In genomic region chr16:40194401-40194800, GRCm38 (mm10) we compare ENCODE assay signal across 18 mouse cellular contexts.
DNase-seq lines count a peak whose midpoint lies in the region; ATAC-seq and TF ChIP-seq lines count a peak whose summit lies in the region.
"Had no signal": no experiment of that assay in that cellular context is flagged by ENCODE, and none has a peak within 500 bp of the region (broad histone marks: within the 10 kb centered on the region; RNA-seq: fewer than 3 reads in every experiment).

No protein-coding gene starts in this region.

- DNase-seq in cerebellum, adult 11-12 months = no peak
- DNase-seq in lung, embryonic 14.5 days = peak; percentile 72
- no peak for DNase-seq in lung, adult 18-20 months
- DNase-seq in adrenal gland, adult 8-10 months = peak; percentile 31
- DNase-seq in cerebellum, postnatal 10 days = peak; percentile 68 to 81
- no peak for DNase-seq in gastrocnemius, postnatal 10 days
- DNase-seq: gastrocnemius, adult 2 months; heart, adult 18-20 months; kidney, adult 9 months; liver; liver, postnatal 0 days; right cerebral cortex, postnatal 25 days; thymus, postnatal 14 days had no signal

- 34% methylated on average over 3 of the region's 3 CpGs for WGBS in lung, embryonic 14.5 days

- no peaks in the 10 kb centered on the region for H3K9me3 ChIP-seq in lung, embryonic 14.5 days (ENCODE audit: low read depth, low read length)
- H3K9me3 ChIP-seq: heart, embryonic 15.5 days had no signal

- no peak for TF ChIP-seq CTCF in lung, embryonic 14.5 days (IDR thresholded peaks at IDR 0.05; ENCODE audit: low read depth)

- no peak overlapping the region for H3K4me2 ChIP-seq in lung, embryonic 14.5 days
- H3K4me2 ChIP-seq: heart, embryonic 15.5 days had no signal

- H3K4me1 ChIP-seq in lung, embryonic 14.5 days (ENCODE audit: insufficient read depth) = no peaks in the 10 kb centered on the region
- H3K4me1 ChIP-seq: heart, embryonic 15.5 days had no signal

- no peaks in the 10 kb centered on the region for H3K27me3 ChIP-seq in lung, embryonic 14.5 days (ENCODE audit: insufficient read depth, low read length)
- H3K27me3 ChIP-seq: heart, embryonic 15.5 days had no signal

- no peak overlapping the region for H3K9ac ChIP-seq in lung, embryonic 14.5 days
- H3K9ac ChIP-seq: heart, embryonic 15.5 days; liver, postnatal 0 days had no signal

- no peak overlapping the region for H3K27ac ChIP-seq in lung, embryonic 14.5 days (ENCODE audit: low read depth)
- H3K27ac ChIP-seq: gastrocnemius, adult 2 months; heart, embryonic 15.5 days; stomach, postnatal 0 days had no signal

- no peaks in the 10 kb centered on the region for H3K36me3 ChIP-seq in lung, embryonic 14.5 days (ENCODE audit: insufficient read depth)
- H3K36me3 ChIP-seq: heart, embryonic 15.5 days had no signal

- no peak overlapping the region for H3K4me3 ChIP-seq in lung, embryonic 14.5 days (ENCODE audit: low read depth, low read length)
- H3K4me3 ChIP-seq: erythroblast, embryonic 14.5 days; gastrocnemius, adult 2 months; heart, embryonic 15.5 days had no signal

- peak; percentile 52; the same call in 1 of the 2 replicates for ATAC-seq in cerebellum, adult (ENCODE audit: insufficient number of reproducible peaks, low FRiP score, low TSS enrichment)
- peak; percentile 85; the same call in 1 of the 2 replicates for ATAC-seq in lung, embryonic 14.5 days (ENCODE audit: insufficient read depth)
- ATAC-seq in megakaryocyte progenitor cell, adult 5-6 weeks (replicated peaks; ENCODE audit: poor library complexity) = no peak
- ATAC-seq: liver, postnatal 0 days had no signal

Comparison
In these comparisons a context has a peak if more than half of its experiments do, and no peak if none do; other contexts are left out.
1. DNase-seq: peak in lung, embryonic 14.5 days (single experiment), adrenal gland, adult 8-10 months (single experiment) and cerebellum, postnatal 10 days (2 of 2); none in cerebellum, adult 11-12 months (single experiment), lung, adult 18-20 months (0 of 2) and gastrocnemius, postnatal 10 days (single experiment).